Mouse (Mus musculus) liver, embryonic 16.5 days (tissue): Measurements from ENCODE around the gene Fmn2. TPM values are rescaled to one million over a fixed set of nuclear protein-coding genes. Genes with fewer than 3 reads are reported as not detected.

Experiments
- ATAC-seq: fragments of 200-750 bp; cut with Nextera tagmentation; 2 replicates; pipeline ENCODE4 v1.8.0; 2017; ENCODE audit warnings: low read depth, mild to moderate bottlenecking, moderate number of reproducible peaks, moderate library complexity
- H3K27ac ChIP-seq: fragments of 300-500 bp; sonication (generic); 2 replicates; pipeline ENCODE4 v1.5.1; 2014; ENCODE audit warnings: mild to moderate bottlenecking, low read length
- H3K27me3 ChIP-seq: fragments of 300-500 bp; sonication (generic); 2 replicates; pipeline ENCODE4 v1.6.1; 2014; ENCODE audit warnings: low read depth, low read length, mixed read lengths; ENCODE audit not compliant: control insufficient read depth, insufficient read depth
- H3K36me3 ChIP-seq: fragments of 300-500 bp; sonication (generic); 2 replicates; pipeline ENCODE4 v1.6.1; 2014; ENCODE audit warnings: mild to moderate bottlenecking; ENCODE audit not compliant: control insufficient read depth, insufficient read depth
- H3K4me1 ChIP-seq: fragments of 300-500 bp; sonication (generic); 2 replicates; pipeline ENCODE4 v1.6.1; 2014; ENCODE audit warnings: low read depth, low read length, mixed read lengths; ENCODE audit not compliant: control insufficient read depth
- H3K4me2 ChIP-seq: fragments of 300-500 bp; sonication (generic); 2 replicates; pipeline ENCODE4 v1.6.1; 2014; ENCODE audit warnings: low read depth, low read length, mixed read lengths
- H3K4me3 ChIP-seq: fragments of 300-500 bp; sonication (generic); 2 replicates; pipeline ENCODE4 v1.5.1; 2014; ENCODE audit warnings: low read depth, mild to moderate bottlenecking, low read length
- H3K9ac ChIP-seq: fragments of 300-500 bp; sonication (generic); 2 replicates; pipeline ENCODE4 v1.6.1; 2014; ENCODE audit warnings: low read depth, low read length
- H3K9me3 ChIP-seq: fragments of 300-500 bp; sonication (generic); replicated peaks from 2 replicates; pipeline ENCODE4 v1.6.1; 2016; ENCODE audit warnings: low read length; ENCODE audit not compliant: control insufficient read depth
- WGBS: fragments of 180-500 bp; shearing (Covaris S2); extraction: QIAGEN DNeasy Blood & Tissue Kit; methylation state at CpG from one replicate; pipeline ENCODE4 v1.1.7; 2014; ENCODE audit not compliant: insufficient replicate concordance; 5-methylcytosine and 5-hydroxymethylcytosine counted together
- polyA plus RNA-seq: library from polyadenylated mRNA; unstranded; fragments of >200 nt; fragmentation: Nextera tagmentation; extraction: Ambion mirVana; gene quantifications from 2 replicates; pipeline ENCODE4 v1.2.1, GENCODE M21; 2015

Gene Fmn2
- polyA plus RNA-seq, 1 experiment from 2014 or later, result 0.04 TPM

GRCm38 (mm10) chr1:174637564-174638085, 136.0 kb downstream of the Fmn2 start:
- Histone ChIP-seq H3K9me3 (no peaks in the 10 kb centered on the region), H3K4me2 (no peak overlapping the region), H3K36me3 (no peaks in the 10 kb centered on the region), H3K9ac (no peak overlapping the region), H3K27ac (no peak overlapping the region), H3K4me1 (no peaks in the 10 kb centered on the region), H3K4me3 (no peak overlapping the region), H3K27me3 (no peaks in the 10 kb centered on the region)
- 67% methylated on average over 6 of the region's 6 CpGs for WGBS
- no peak for ATAC-seq

GRCm38 (mm10) chr1:174640901-174641300, 139.3 kb downstream of the Fmn2 start:
- Histone ChIP-seq H3K9ac (no peak overlapping the region), H3K27me3 (no peaks in the 10 kb centered on the region), H3K4me2 (no peak overlapping the region), H3K4me3 (no peak overlapping the region), H3K27ac (no peak overlapping the region), H3K36me3 (no peaks in the 10 kb centered on the region), H3K9me3 (no peaks in the 10 kb centered on the region), H3K4me1 (no peaks in the 10 kb centered on the region)
- 62% methylated on average over 1 of the region's 1 CpGs for WGBS
- no peak for ATAC-seq

- Histone ChIP-seq H3K27ac (no peak overlapping the region), H3K9ac (no peak overlapping the region), H3K9me3 (no peaks in the 10 kb centered on the region), H3K4me2 (no peak overlapping the region), H3K36me3 (no peaks in the 10 kb centered on the region), H3K27me3 (no peaks in the 10 kb centered on the region), H3K4me1 (no peaks in the 10 kb centered on the region), H3K4me3 (no peak overlapping the region)
- no peak for ATAC-seq
- WGBS, result 66% methylated on average over 5 of the region's 5 CpGs
These were observed 141.9 kb downstream of the Fmn2 start for GRCm38 (mm10) chr1:174643431-174644010.

GRCm38 (mm10) chr1:174649421-174649826, 147.8 kb downstream of the Fmn2 start:
- ATAC-seq, result no peak
- H3K36me3 ChIP-seq, result no peaks in the 10 kb centered on the region
- H3K27ac ChIP-seq, result no peak overlapping the region
- H3K4me3 ChIP-seq, result no peak overlapping the region
- H3K4me1 ChIP-seq, result no peaks in the 10 kb centered on the region
- no peaks in the 10 kb centered on the region for H3K9me3 ChIP-seq
- H3K4me2 ChIP-seq, result no peak overlapping the region
- no peak overlapping the region for H3K9ac ChIP-seq
- 71% methylated on average over 11 of the region's 11 CpGs for WGBS
- H3K27me3 ChIP-seq, result no peaks in the 10 kb centered on the region

- H3K27me3 ChIP-seq, result no peaks in the 10 kb centered on the region
- H3K4me2 ChIP-seq, result no peak overlapping the region
- no peaks in the 10 kb centered on the region for H3K4me1 ChIP-seq
- H3K4me3 ChIP-seq, result no peak overlapping the region
- no peaks in the 10 kb centered on the region for H3K9me3 ChIP-seq
- no peak overlapping the region for H3K9ac ChIP-seq
- ATAC-seq, result no peak
- WGBS, result 44% methylated on average over 5 of the region's 5 CpGs
- no peaks in the 10 kb centered on the region for H3K36me3 ChIP-seq
- no peak overlapping the region for H3K27ac ChIP-seq
These were observed 152.9 kb downstream of the Fmn2 start for GRCm38 (mm10) chr1:174654565-174654964.

GRCm38 (mm10) chr1:174655354-174655753, 153.7 kb downstream of the Fmn2 start:
- no peaks in the 10 kb centered on the region for H3K27me3 ChIP-seq

GRCm38 (mm10) chr1:174656554-174656953, 154.9 kb downstream of the Fmn2 start:
- no peak overlapping the region for H3K27ac ChIP-seq
- ATAC-seq, result no peak
- no peaks in the 10 kb centered on the region for H3K4me1 ChIP-seq
- 22% methylated on average over 4 of the region's 4 CpGs for WGBS
- no peaks in the 10 kb centered on the region for H3K36me3 ChIP-seq
- no peak overlapping the region for H3K4me3 ChIP-seq
- H3K9ac ChIP-seq, result no peak overlapping the region
- no peak overlapping the region for H3K4me2 ChIP-seq
- H3K9me3 ChIP-seq, result no peaks in the 10 kb centered on the region
- H3K27me3 ChIP-seq, result no peaks in the 10 kb centered on the region

More at GRCm38 (mm10) chr1:174655354-174655753, 153.7 kb downstream of the Fmn2 start:
- Histone ChIP-seq H3K4me3 (no peak overlapping the region), H3K36me3 (no peaks in the 10 kb centered on the region), H3K4me1 (no peaks in the 10 kb centered on the region), H3K9me3 (no peaks in the 10 kb centered on the region), H3K27ac (no peak overlapping the region), H3K4me2 (no peak overlapping the region), H3K9ac (no peak overlapping the region)
- no peak for ATAC-seq
- 76% methylated on average over 9 of the region's 9 CpGs for WGBS

- H3K36me3 ChIP-seq, result no peaks in the 10 kb centered on the region
- no peak overlapping the region for H3K27ac ChIP-seq
- no peaks in the 10 kb centered on the region for H3K27me3 ChIP-seq
- 0 out of 2 replicates have a peak, but pooled peaks have one; percentile 16 for ATAC-seq
- no peak overlapping the region for H3K9ac ChIP-seq
- no peaks in the 10 kb centered on the region for H3K9me3 ChIP-seq
- H3K4me3 ChIP-seq, result no peak overlapping the region
- WGBS, result 71% methylated on average over 12 of the region's 12 CpGs
- no peak overlapping the region for H3K4me2 ChIP-seq
- no peaks in the 10 kb centered on the region for H3K4me1 ChIP-seq
These were observed 158.0 kb downstream of the Fmn2 start for GRCm38 (mm10) chr1:174659459-174660223.

- Histone ChIP-seq H3K4me3 (no peak overlapping the region), H3K36me3 (no peaks in the 10 kb centered on the region), H3K27ac (no peak overlapping the region), H3K27me3 (no peaks in the 10 kb centered on the region), H3K4me1 (no peaks in the 10 kb centered on the region), H3K9me3 (no peaks in the 10 kb centered on the region), H3K4me2 (no peak overlapping the region), H3K9ac (no peak overlapping the region)
- ATAC-seq, result no peak
These were observed 163.5 kb downstream of the Fmn2 start for GRCm38 (mm10) chr1:174665116-174665515.
